Mouse (Mus musculus) testis, adult 2 months (tissue): ENCODE data around the gene Hemgn. TPM values are rescaled to one million over a fixed set of nuclear protein-coding genes. Genes with fewer than 3 reads are reported as not detected.

Source experiments
- H3K27ac ChIP-seq: fragments of 200-500 bp; 2 replicates; pipeline ENCODE4 v1.5.1; 2012; ENCODE audit warnings: low read depth, low read length; ENCODE audit not compliant: control insufficient read depth, insufficient read depth
- H3K27me3 ChIP-seq: fragments of 200-500 bp; 2 replicates; pipeline ENCODE4 v1.6.1; 2012; ENCODE audit warnings: mild to moderate bottlenecking, low read length, moderate library complexity; ENCODE audit not compliant: control insufficient read depth, insufficient read depth
- H3K36me3 ChIP-seq: fragments of 200-500 bp; 2 replicates; pipeline ENCODE4 v1.6.1; 2012; ENCODE audit warnings: mild to moderate bottlenecking, low read length; ENCODE audit not compliant: control insufficient read depth, insufficient read depth
- H3K4me1 ChIP-seq: fragments of 200-500 bp; 2 replicates; pipeline ENCODE4 v1.6.1; 2012; ENCODE audit warnings: low read length; ENCODE audit not compliant: control insufficient read depth, insufficient read depth
- H3K4me3 ChIP-seq: fragments of 200-500 bp; 2 replicates; pipeline ENCODE4 v1.5.1; 2012; ENCODE audit warnings: low read depth, mild to moderate bottlenecking, low read length, moderate library complexity, mixed read lengths; ENCODE audit not compliant: control insufficient read depth
- CTCF ChIP-seq: fragments of 200-500 bp; IDR thresholded peaks from 2 replicates; pipeline ENCODE4 v1.5.1; 2012; ENCODE audit warnings: low read depth, mild to moderate bottlenecking, inconsistent platforms, low read length, moderate library complexity; ENCODE audit not compliant: control insufficient read depth, insufficient read depth, insufficient replicate concordance
- POLR2A ChIP-seq: fragments of 200-500 bp; IDR thresholded peaks from 2 replicates; pipeline ENCODE4 v1.6.1; 2012; ENCODE audit warnings: low read depth, mild to moderate bottlenecking, inconsistent platforms, low read length, moderate library complexity; ENCODE audit not compliant: control insufficient read depth
- polyA plus RNA-seq: library from polyadenylated mRNA; depleted of rRNA; stranded (reverse); fragments of >200 nt; gene quantifications from 2 replicates; pipeline ENCODE4 v1.2.3, GENCODE M21; 2012

Hemgn gene
- polyA plus RNA-seq, 1 experiment = 54.7 TPM

- no peak overlapping the region; the same call in 1 of the 2 replicates for H3K4me3 ChIP-seq
- peaks cover 12% of the 10 kb centered on the region for H3K4me1 ChIP-seq
- no peaks in the 10 kb centered on the region for H3K36me3 ChIP-seq
- H3K27ac ChIP-seq = no peak overlapping the region
- TF ChIP-seq POLR2A = no peak
- H3K27me3 ChIP-seq = no peaks in the 10 kb centered on the region
Observed at GRCm38 (mm10) chr4:46371030-46371429, 42.3 kb downstream of the Hemgn start.

- Histone ChIP-seq H3K27me3 (no peaks in the 10 kb centered on the region), H3K4me3 (no peak overlapping the region)
Observed at GRCm38 (mm10) chr4:46370406-46370805, 42.9 kb downstream of the Hemgn start.

GRCm38 (mm10) chr4:46369070-46369469, 44.2 kb downstream of the Hemgn start:
- peaks cover 3% of the 10 kb centered on the region for H3K4me1 ChIP-seq
- no peak overlapping the region for H3K27ac ChIP-seq
- no peaks in the 10 kb centered on the region for H3K27me3 ChIP-seq
- H3K4me3 ChIP-seq = no peak overlapping the region
- no peak for TF ChIP-seq POLR2A
- TF ChIP-seq CTCF = peak; percentile 86; the same call in 1 of the 2 replicates
- no peaks in the 10 kb centered on the region for H3K36me3 ChIP-seq

More at GRCm38 (mm10) chr4:46370406-46370805, 42.9 kb downstream of the Hemgn start:
- no peak for TF ChIP-seq CTCF
- no peaks in the 10 kb centered on the region for H3K36me3 ChIP-seq
- H3K4me1 ChIP-seq = peaks cover 12% of the 10 kb centered on the region
- H3K27ac ChIP-seq = no peak overlapping the region

- H3K36me3 ChIP-seq = no peaks in the 10 kb centered on the region
- H3K27ac ChIP-seq = no peak overlapping the region
- TF ChIP-seq CTCF (no peak), POLR2A (no peak)
- H3K27me3 ChIP-seq = no peaks in the 10 kb centered on the region
- H3K4me1 ChIP-seq = peaks cover 3% of the 10 kb centered on the region
- no peak overlapping the region for H3K4me3 ChIP-seq
Observed at GRCm38 (mm10) chr4:46367487-46367959, 45.8 kb downstream of the Hemgn start.

- peak; percentile 51; the same call in 1 of the 2 replicates for TF ChIP-seq CTCF
- no peak for TF ChIP-seq POLR2A
- no peaks in the 10 kb centered on the region for H3K36me3 ChIP-seq
- H3K27me3 ChIP-seq = no peaks in the 10 kb centered on the region
- no peak overlapping the region for H3K4me3 ChIP-seq
- no peaks in the 10 kb centered on the region for H3K4me1 ChIP-seq
- no peak overlapping the region for H3K27ac ChIP-seq
Observed at GRCm38 (mm10) chr4:46364360-46364759, 48.9 kb downstream of the Hemgn start.

GRCm38 (mm10) chr4:46361258-46361657, 52.0 kb downstream of the Hemgn start:
- TF ChIP-seq CTCF (no peak), POLR2A (no peak)
- H3K27ac ChIP-seq = no peak overlapping the region
- H3K4me1 ChIP-seq = no peaks in the 10 kb centered on the region
- no peak overlapping the region for H3K4me3 ChIP-seq
- no peaks in the 10 kb centered on the region for H3K27me3 ChIP-seq
- H3K36me3 ChIP-seq = no peaks in the 10 kb centered on the region

- Histone ChIP-seq H3K27ac (no peak overlapping the region), H3K4me1 (no peaks in the 10 kb centered on the region), H3K27me3 (no peaks in the 10 kb centered on the region), H3K36me3 (no peaks in the 10 kb centered on the region), H3K4me3 (no peak overlapping the region)
- no peak for TF ChIP-seq POLR2A
- no peak for TF ChIP-seq CTCF
Observed at GRCm38 (mm10) chr4:46359539-46360253, 53.6 kb downstream of the Hemgn start.
